Mouse (Mus musculus): ENCODE measurements around the gene Sez6l2. TPM values are rescaled to one million over a fixed set of nuclear protein-coding genes. Genes with fewer than 3 reads are reported as not detected.

Gene Sez6l2
- total RNA-seq (2023) = 6.1 TPM

GRCm38 (mm10) chr7:126949793-126950646 lies at the start of gene Sez6l2:
Gene Sez6l2, plus strand, starts transcription at chr7:126950563.

GRCm38 (mm10) chr7:126922624-126923060 lies 27.7 kb upstream of the Sez6l2 start, which contains the start of gene Tmem219:
Gene Tmem219, minus strand, starts transcription at chr7:126922917.

GRCm38 (mm10) chr7:126928384-126929037 lies 21.9 kb upstream of the Sez6l2 start, which contains the start of gene Kctd13:
Gene Kctd13, plus strand, starts transcription at chr7:126928879.

GRCm38 (mm10) chr7:126949403-126949792 lies 965 bp upstream of the Sez6l2 start, which contains the start of gene Asphd1:
Gene Asphd1, minus strand, starts transcription at chr7:126949582.

GRCm38 (mm10) chr7:126975893-126975949 lies 25.4 kb downstream of the Sez6l2 start, which contains the start of gene Cdipt:
Gene Cdipt, plus strand, starts transcription at chr7:126975914.

GRCm38 (mm10) chr7:126975950-126976866 lies 25.8 kb downstream of the Sez6l2 start, which contains the start of gene Cdiptos:
Gene Cdiptos, minus strand, starts transcription at chr7:126976098.

GRCm38 (mm10) chr7:127014320-127014719 lies 64.0 kb downstream of the Sez6l2 start, which contains the start of gene Mvp:
Gene Mvp, minus strand, starts transcription at chr7:127014621.

GRCm38 (mm10) chr7:127016481-127016485 lies 65.9 kb downstream of the Sez6l2 start, which contains the start of gene Pagr1b:
Gene Pagr1b, minus strand, starts transcription at chr7:127016484.

GRCm38 (mm10) chr7:127016971-127017949 lies 66.9 kb downstream of the Sez6l2 start, which contains the start of gene Pagr1a:
Gene Pagr1a, minus strand, starts transcription at chr7:127017352.

Other genes with a start within 250 kb of the Sez6l2 start
- gene Coro1a, start 242.8 kb upstream of the Sez6l2 start, total RNA-seq (2023) = 1,152 TPM
- gene Mapk3, start 191.0 kb upstream of the Sez6l2 start, total RNA-seq (2023) = 29.3 TPM
- 2.6 TPM for gene Gdpd3, start 184.2 kb upstream of the Sez6l2 start, total RNA-seq (2023)
- 256 TPM for gene Ypel3, start 173.6 kb upstream of the Sez6l2 start, total RNA-seq (2023)
- gene Tbx6, start 169.1 kb upstream of the Sez6l2 start, total RNA-seq (2023) = 8.0 TPM
- gene Ppp4c, start 158.1 kb upstream of the Sez6l2 start, total RNA-seq (2023) = 239 TPM
- gene Fam57b, start 152.9 kb upstream of the Sez6l2 start, total RNA-seq (2023) = not detected
- not detected for gene 4930451I11Rik, start 118.9 kb upstream of the Sez6l2 start, total RNA-seq (2023)
- not detected for gene Doc2a, start 103.1 kb upstream of the Sez6l2 start, total RNA-seq (2023)
- gene Hirip3, start 88.6 kb upstream of the Sez6l2 start, total RNA-seq (2023) = 24.4 TPM
- 60.5 TPM for gene Ino80e, start 88.2 kb upstream of the Sez6l2 start, total RNA-seq (2023)
- gene Taok2, start 65.9 kb upstream of the Sez6l2 start, total RNA-seq (2023) = 72.3 TPM
- gene Tmem219, start 27.6 kb upstream of the Sez6l2 start, total RNA-seq (2023) = 22.6 TPM
- gene Kctd13, start 21.7 kb upstream of the Sez6l2 start, total RNA-seq (2023) = 37.3 TPM
- not detected for gene Asphd1, start 981 bp upstream of the Sez6l2 start, total RNA-seq (2023)
- 99.9 TPM for gene Cdipt, start 25.4 kb downstream of the Sez6l2 start, total RNA-seq (2023)
- 0.62 TPM for gene Cdiptos, start 25.5 kb downstream of the Sez6l2 start, total RNA-seq (2023)
- gene Mvp, start 64.1 kb downstream of the Sez6l2 start, total RNA-seq (2023) = 25.5 TPM
- 5.4 TPM for gene Pagr1b, start 65.9 kb downstream of the Sez6l2 start, total RNA-seq (2023)
- 26.5 TPM for gene Pagr1a, start 66.8 kb downstream of the Sez6l2 start, total RNA-seq (2023)
- 32.5 TPM for gene Gm42742, start 70.5 kb downstream of the Sez6l2 start, total RNA-seq (2023)
- 5.3 TPM for gene Prrt2, start 70.6 kb downstream of the Sez6l2 start, total RNA-seq (2023)
- gene Maz, start 76.5 kb downstream of the Sez6l2 start, total RNA-seq (2023) = 197 TPM
- gene Kif22, start 91.9 kb downstream of the Sez6l2 start, total RNA-seq (2023) = 3.0 TPM
- not detected for gene Zg16, start 136.8 kb downstream of the Sez6l2 start, total RNA-seq (2023)
- gene AI467606, start 140.8 kb downstream of the Sez6l2 start, total RNA-seq (2023) = 36.6 TPM
- gene Qprt, start 171.7 kb downstream of the Sez6l2 start, total RNA-seq (2023) = 44.2 TPM
- gene Spn, start 187.3 kb downstream of the Sez6l2 start, total RNA-seq (2023) = 334 TPM
- 71.0 TPM for gene Cd2bp2, start 245.5 kb downstream of the Sez6l2 start, total RNA-seq (2023)